Mouse (Mus musculus) erythroblast, embryonic 14.5 days (primary cell): ENCODE results near the gene Klf1. TPM values are rescaled to one million over a fixed set of nuclear protein-coding genes. Genes with fewer than 3 reads are reported as not detected.

Source experiments
- H3K27me3 ChIP-seq: 2 replicates; pipeline ENCODE4 v1.6.1; 2012; ENCODE audit warnings: inconsistent platforms; ENCODE audit not compliant: control insufficient read depth
- H3K36me3 ChIP-seq: 2 replicates; pipeline ENCODE4 v1.6.1; 2012; ENCODE audit warnings: mild to moderate bottlenecking, inconsistent platforms; ENCODE audit not compliant: control insufficient read depth
- H3K4me1 ChIP-seq: 2 replicates; pipeline ENCODE4 v1.6.1; 2012; ENCODE audit warnings: inconsistent platforms; ENCODE audit not compliant: control insufficient read depth
- H3K4me3 ChIP-seq: replicated peaks from 2 replicates; pipeline ENCODE3; 2012; ENCODE audit warnings: moderate library complexity, mild to moderate bottlenecking, inconsistent platforms
- H3K9me3 ChIP-seq: 2 replicates; pipeline ENCODE4 v1.6.1; 2012; ENCODE audit warnings: low read length, inconsistent platforms, mixed read lengths; ENCODE audit not compliant: control insufficient read depth
- GATA1 ChIP-seq: IDR thresholded peaks from 2 replicates; pipeline ENCODE4 v1.6.1; 2012; ENCODE audit warnings: low read length, inconsistent platforms, mixed read lengths
- TAL1 ChIP-seq: IDR thresholded peaks from 3 replicates; pipeline ENCODE4 v1.6.1; 2012; ENCODE audit warnings: low read length, inconsistent platforms, mixed read lengths
- polyA plus RNA-seq: library from polyadenylated mRNA; stranded (reverse); fragments of >175 nt; gene quantifications from 2 replicates; pipeline ENCODE4 v1.2.3, GENCODE M21; 2012

The Klf1 gene
- polyA plus RNA-seq, 1 experiment = 362 TPM

DNA sequence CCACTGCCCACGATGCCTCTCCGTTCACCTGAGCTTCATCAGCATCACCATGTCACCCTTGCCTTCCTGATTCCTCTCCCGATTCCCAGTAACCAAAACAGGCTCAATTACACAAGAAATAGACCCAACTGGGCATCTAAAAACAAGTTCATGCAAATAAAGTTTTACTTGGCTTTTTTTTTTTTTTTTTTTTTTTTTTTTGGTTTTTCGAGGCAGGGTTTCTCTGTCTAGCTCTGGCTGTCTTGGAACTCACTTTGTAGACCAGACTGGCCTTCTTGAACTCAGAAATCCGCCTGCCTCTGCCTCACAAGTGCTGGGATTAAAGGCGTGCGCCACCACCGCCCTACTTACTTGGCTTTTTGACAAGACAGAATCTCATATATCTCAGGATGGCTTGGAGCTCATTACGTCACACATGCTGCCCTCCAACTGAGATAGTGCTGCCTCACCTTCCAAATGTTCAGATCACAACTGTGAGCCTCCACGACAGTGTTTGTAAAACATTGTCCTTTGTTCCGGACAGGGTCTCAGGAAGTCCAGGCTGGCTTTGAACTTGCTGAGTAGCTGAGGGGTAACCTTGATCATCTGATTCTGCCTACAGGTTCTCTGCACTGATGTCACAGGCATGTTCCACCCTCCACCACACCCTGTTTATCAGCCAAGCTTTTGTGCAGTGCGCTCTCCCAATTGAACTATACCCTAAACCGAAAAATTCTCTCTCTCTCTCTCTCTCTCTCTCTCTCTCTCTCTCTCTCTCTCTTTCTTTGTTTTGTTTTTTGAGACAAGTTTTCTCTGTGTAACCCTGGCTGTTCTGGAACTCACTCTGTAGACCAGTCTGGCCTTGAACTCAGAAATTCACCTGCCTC lies 36.1 kb downstream of the Klf1 start:
- no peak overlapping the region for H3K4me3 ChIP-seq
- no peak for TF ChIP-seq GATA1
- TF ChIP-seq TAL1 = no peak
- H3K27me3 ChIP-seq = peaks cover 86% of the 10 kb centered on the region
- peaks cover 37% of the 10 kb centered on the region for H3K4me1 ChIP-seq
- H3K36me3 ChIP-seq = no peaks in the 10 kb centered on the region
- peaks cover 8% of the 10 kb centered on the region; the same call in 1 of the 2 replicates for H3K9me3 ChIP-seq

DNA sequence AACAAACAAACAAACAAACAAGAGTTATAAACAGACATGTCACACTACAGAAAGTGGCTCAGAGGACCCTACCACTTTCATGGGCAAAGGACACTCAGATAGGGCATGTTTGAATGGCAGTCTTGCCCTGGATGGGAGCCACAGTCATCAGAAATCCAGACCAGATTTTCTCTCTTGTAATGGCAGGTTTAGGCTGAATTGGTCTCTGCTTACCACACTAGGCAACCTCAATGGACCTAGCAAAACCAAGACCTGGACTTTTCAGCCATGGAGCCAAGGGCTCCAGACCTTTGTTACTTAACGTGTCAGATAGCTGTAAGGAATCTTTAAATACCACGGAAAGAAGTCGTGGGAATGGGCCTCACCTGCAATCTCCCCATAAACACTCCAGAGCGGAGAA lies 42.0 kb downstream of the Klf1 start:
- H3K4me1 ChIP-seq = peaks cover 20% of the 10 kb centered on the region
- H3K4me3 ChIP-seq = no peak overlapping the region
- H3K36me3 ChIP-seq = no peaks in the 10 kb centered on the region
- peaks cover 85% of the 10 kb centered on the region for H3K27me3 ChIP-seq
- TF ChIP-seq GATA1 (no peak), TAL1 (no peak)
- H3K9me3 ChIP-seq = peaks cover 21% of the 10 kb centered on the region; the same call in 1 of the 2 replicates

DNA sequence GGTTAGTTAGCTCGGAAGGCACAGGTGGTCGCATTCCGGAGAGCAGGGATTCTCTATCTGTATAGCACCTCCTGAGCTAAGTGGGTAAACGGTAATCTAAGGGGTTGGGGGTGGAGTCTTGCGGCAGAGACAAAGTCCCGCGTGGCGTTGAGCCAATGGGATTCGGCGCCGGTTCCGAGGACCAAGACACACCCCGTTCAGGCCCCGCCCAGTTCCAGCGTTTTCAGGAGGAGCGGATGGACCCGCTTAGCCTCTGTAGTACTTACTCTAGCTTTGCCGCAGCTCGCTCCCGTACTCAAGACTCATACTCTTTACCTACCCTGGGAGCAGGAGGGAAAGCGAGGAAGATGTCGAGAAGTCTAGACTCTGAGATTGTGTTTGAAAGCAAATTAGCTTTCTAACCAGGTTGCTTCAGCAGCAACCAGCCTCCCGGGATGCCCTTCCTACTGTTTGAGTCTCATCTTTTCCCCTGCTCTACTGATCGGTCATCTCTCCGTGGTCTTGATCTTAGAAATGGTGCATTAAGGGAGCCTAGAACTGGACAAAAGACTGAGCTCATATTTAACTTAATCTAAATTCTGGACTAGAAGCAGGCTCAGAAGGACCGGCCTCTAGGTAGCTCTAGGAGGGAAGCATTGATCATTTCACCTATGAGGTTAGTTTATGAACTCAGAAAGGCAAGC lies 42.9 kb downstream of the Klf1 start:
- Histone ChIP-seq H3K4me3 (no peak overlapping the region), H3K36me3 (no peaks in the 10 kb centered on the region)

DNA sequence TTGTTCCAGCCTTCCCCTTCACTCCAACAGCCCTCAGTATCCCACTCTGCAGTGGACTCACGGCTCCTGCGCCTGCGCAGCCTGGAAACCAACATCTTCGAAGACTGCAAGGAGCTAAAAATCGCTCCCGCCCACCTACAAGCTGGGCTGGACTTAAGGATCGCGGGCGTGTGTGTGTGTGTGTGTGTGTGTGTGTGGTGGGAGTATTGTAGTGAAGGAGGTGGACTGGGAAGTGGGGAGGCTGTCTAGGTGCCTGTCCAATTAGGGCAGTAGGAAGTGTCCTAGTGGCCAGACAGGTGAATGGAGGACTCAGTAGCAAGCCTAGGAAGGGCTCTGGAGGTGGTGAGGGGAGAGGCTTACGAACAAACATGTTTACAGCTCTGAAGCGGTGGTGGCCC lies 43.5 kb downstream of the Klf1 start:
- no peak for TF ChIP-seq TAL1
- no peak for TF ChIP-seq GATA1
- Histone ChIP-seq H3K27me3 (peaks cover 91% of the 10 kb centered on the region), H3K9me3 (peaks cover 21% of the 10 kb centered on the region; the same call in 1 of the 2 replicates), H3K36me3 (no peaks in the 10 kb centered on the region), H3K4me1 (peaks cover 20% of the 10 kb centered on the region), H3K4me3 (no peak overlapping the region)

More for the DNA sequence above, 42.9 kb downstream of the Klf1 start:
- H3K27me3 ChIP-seq = peaks cover 88% of the 10 kb centered on the region
- H3K9me3 ChIP-seq = peaks cover 21% of the 10 kb centered on the region; the same call in 1 of the 2 replicates
- no peak for TF ChIP-seq GATA1
- TF ChIP-seq TAL1 = no peak
- H3K4me1 ChIP-seq = peaks cover 20% of the 10 kb centered on the region

DNA sequence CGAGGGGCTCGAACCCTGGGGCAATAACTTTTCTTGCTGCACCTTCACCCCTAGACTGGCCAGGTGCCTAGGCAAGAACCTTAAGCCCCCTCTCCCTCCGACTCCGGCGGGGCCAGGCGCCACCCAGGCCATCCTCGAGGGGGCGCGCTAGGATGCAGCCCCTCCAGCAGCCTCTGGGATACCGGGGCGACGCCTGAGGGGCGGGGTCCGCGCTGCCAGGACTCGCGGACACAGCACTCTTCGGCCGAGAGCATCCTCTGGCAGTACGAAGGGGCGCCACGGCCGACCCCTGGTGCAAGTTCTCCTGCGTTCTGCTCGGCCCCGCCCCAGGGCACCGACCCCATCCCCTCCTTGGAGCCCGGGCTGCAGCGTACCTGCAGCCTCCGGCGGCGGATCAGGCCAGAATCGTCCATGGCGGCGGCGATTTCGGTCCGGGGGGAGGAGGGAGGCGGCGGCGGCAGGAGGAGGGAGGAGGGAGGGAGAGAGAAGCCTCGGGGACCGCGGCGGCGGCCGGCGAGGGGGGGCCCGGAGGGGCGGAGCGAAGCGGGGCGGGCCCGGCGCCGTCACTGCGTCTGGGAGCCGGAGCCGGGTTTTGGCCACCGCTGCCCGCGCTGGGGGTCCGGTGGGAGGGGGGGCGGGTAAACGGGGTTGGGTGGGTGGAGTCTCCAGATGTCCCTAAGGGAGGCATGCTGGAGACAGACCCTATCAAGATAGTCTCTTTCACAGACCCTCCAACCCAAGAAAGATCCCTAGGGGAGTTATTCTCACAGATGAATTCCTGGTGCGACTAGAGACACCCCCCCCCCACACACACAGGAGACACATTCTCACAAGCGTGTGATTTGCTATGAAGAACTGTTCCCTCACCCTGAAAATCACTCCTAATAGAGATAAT lies 44.2 kb downstream of the Klf1 start:
- Histone ChIP-seq H3K36me3 (no peaks in the 10 kb centered on the region), H3K4me3 (no peak overlapping the region), H3K4me1 (peaks cover 20% of the 10 kb centered on the region), H3K27me3 (peaks cover 91% of the 10 kb centered on the region), H3K9me3 (peaks cover 21% of the 10 kb centered on the region; the same call in 1 of the 2 replicates)
- TF ChIP-seq GATA1 (no peak), TAL1 (no peak)

DNA sequence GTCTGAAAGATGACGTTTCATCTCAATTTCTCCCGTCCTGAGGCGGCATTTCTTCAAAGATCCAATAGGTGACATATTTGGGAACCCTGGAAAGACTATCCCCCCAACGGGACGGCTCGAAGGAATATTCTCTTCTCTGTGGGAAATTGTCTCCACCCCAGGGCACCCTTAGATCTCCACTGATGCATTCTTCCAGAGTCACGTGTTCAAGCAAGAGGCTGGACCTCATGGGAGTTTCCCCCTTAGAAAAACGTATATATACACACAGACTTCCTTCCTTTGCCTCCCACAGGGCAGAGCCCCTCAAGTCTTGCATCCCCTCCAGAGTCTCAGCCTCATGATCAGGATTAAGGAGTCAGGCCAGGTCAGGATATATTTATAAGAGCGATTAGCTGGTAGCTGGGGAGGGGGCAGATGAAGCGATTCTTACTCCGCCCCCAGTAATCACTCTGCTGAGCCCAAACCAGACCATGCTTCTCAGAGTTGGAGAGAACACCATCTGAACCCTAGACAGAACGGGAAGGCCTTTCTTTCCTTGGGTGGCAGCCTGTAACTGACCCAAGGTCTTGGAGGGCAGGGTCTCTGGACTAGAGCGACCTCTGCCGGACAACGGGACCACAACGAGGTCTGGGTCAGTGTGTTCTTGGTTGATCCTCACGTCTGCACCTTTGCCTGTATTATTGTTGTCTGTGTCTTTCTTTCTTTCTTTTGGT lies 45.0 kb downstream of the Klf1 start, which contains the start of gene Rtbdn:
Gene Rtbdn, plus strand, starts transcription at position 464 of the 713 bp plus-strand sequence.
- H3K4me3 ChIP-seq = no peak within 1 kb of the TSS

DNA sequence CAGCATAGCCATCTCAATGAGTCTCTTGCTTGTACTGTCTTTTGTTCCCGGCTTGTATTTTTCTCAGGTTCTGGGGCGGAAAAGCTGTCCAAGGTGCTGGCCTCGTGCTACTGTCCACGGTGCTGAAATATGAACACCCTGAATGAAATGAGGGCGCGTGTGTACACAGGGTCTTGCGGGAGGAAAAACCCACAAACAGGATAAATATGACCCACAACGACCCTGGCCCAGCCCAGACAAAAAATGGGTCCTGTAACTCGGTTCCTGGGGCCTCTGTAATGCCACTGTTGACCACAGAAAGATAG lies 45.5 kb downstream of the Klf1 start:
- Histone ChIP-seq H3K4me3 (no peak overlapping the region), H3K27me3 (peaks cover 97% of the 10 kb centered on the region), H3K9me3 (peaks cover 21% of the 10 kb centered on the region; the same call in 1 of the 2 replicates), H3K4me1 (peaks cover 20% of the 10 kb centered on the region), H3K36me3 (no peaks in the 10 kb centered on the region)
- no peak for TF ChIP-seq TAL1
- TF ChIP-seq GATA1 = no peak

More for the DNA sequence above, 45.0 kb downstream of the Klf1 start, which contains the start of gene Rtbdn:
- TF ChIP-seq GATA1 (no peak), TAL1 (no peak)
- H3K9me3 ChIP-seq = peaks cover 21% of the 10 kb centered on the region; the same call in 1 of the 2 replicates
- no peaks in the 10 kb centered on the region for H3K36me3 ChIP-seq
- peaks cover 94% of the 10 kb centered on the region for H3K27me3 ChIP-seq
- peaks cover 20% of the 10 kb centered on the region for H3K4me1 ChIP-seq

DNA sequence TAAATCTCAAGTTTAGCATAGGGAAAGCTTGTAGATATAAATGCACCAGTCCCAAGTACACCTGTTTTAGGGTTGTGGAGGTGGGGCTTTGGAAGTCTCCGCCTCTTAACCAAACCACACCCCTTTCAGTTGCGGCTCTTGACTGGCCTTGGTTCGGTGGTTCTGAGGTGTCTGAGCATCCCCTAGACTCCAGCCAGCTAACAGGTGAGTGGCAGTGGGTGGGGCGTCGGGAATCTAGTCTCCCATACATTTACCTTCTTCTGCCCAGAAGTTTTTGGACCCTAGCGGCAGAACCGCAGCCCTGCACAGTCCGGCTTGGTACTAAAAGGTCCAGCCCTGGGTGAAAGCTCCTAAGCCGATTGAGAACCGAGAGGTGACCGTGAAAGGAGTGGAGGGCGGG lies 48.0 kb downstream of the Klf1 start:
- Histone ChIP-seq H3K4me3 (no peak overlapping the region), H3K36me3 (no peaks in the 10 kb centered on the region), H3K9me3 (peaks cover 15% of the 10 kb centered on the region; the same call in 1 of the 2 replicates), H3K4me1 (peaks cover 21% of the 10 kb centered on the region), H3K27me3 (peaks cover 85% of the 10 kb centered on the region)
- TF ChIP-seq TAL1 (no peak), GATA1 (no peak)
